Mouse (Mus musculus) cerebellum, adult 2 months (tissue): ENCODE data around the gene Ugt1a8.

ENCODE experiments used
- CTCF ChIP-seq: fragments of 200-500 bp; IDR thresholded peaks from 2 replicates; pipeline ENCODE4 v1.5.1; 2011; ENCODE audit warnings: low read depth, mild to moderate bottlenecking, control low read depth, low read length, moderate library complexity, borderline replicate concordance; ENCODE audit not compliant: insufficient read depth
- POLR2A ChIP-seq: fragments of 200-500 bp; IDR thresholded peaks from 2 replicates; pipeline ENCODE4 v1.6.1; 2011; ENCODE audit warnings: low read length, control low read depth, borderline replicate concordance; ENCODE audit not compliant: insufficient read depth

DNA sequence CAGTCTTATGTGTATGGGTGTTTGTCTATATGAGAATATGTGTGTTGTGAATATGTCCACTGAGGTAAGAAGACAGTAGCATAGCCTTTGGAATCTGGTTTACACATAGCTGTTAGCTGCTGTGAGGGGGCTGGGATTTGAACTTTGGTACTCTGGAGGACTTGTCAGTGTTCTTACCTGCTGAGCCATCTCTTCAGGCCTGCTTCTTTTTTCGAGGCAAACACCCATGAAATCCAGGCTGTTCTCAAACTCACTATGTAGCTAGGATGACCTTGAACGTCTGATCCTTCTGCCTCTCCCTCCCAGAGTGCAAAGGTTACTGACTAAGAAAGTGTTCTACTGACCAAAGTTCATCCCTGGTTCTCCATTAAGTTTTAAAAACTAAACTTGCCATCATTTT is 18.0 kb downstream of the Ugt1a8 start:
- TF ChIP-seq CTCF (no peak), POLR2A (no peak)
